Mouse (Mus musculus) CH12.LX (cell line): ENCODE results near the gene Me1.

ENCODE experiments used
- CTCF ChIP-seq, 2 experiments: IDR thresholded peaks in 1 of 2; conservative IDR thresholded peaks in 1 of 2; 2 replicates each; pipeline ENCODE4 v1.5.1; 2011 to 2012; ENCODE audit warnings: low read depth in 2 of 2, low read length in 2 of 2, improper control_type of control experiment in 1 of 2, inconsistent platforms in 1 of 2, mild to moderate bottlenecking in 1 of 2, moderate library complexity in 1 of 2
- E2F4 ChIP-seq: IDR thresholded peaks from 2 replicates; pipeline ENCODE4 v1.6.1; 2011; ENCODE audit warnings: low read depth, low read length, improper control_type of control experiment; ENCODE audit not compliant: insufficient replicate concordance
- EP300 ChIP-seq: IDR thresholded peaks from 2 replicates; pipeline ENCODE4 v1.6.1; 2011; ENCODE audit warnings: low read length, improper control_type of control experiment
- NELFE ChIP-seq: IDR thresholded peaks from 2 replicates; pipeline ENCODE4 v1.6.1; 2011; ENCODE audit warnings: low read depth, low read length, improper control_type of control experiment
- POLR2A ChIP-seq: IDR thresholded peaks from 2 replicates; pipeline ENCODE4 v1.6.1; 2011; ENCODE audit warnings: low read depth, mild to moderate bottlenecking, improper control_type of control experiment, low read length
- USF1 ChIP-seq: IDR thresholded peaks from 2 replicates; pipeline ENCODE4 v1.6.1; 2014; ENCODE audit warnings: low read depth, mild to moderate bottlenecking, inconsistent platforms, low read length, improper control_type of control experiment
- ZNF384 ChIP-seq: IDR thresholded peaks from 2 replicates; pipeline ENCODE4 v1.6.1; 2012; ENCODE audit warnings: low read depth, low read length, improper control_type of control experiment, inconsistent platforms

- TF ChIP-seq POLR2A: no peak
- no peak for TF ChIP-seq CTCF (conservative IDR thresholded peaks at IDR 0.05 in 1 of 2, IDR thresholded peaks at IDR 0.05 in 1 of 2; ENCODE audit: low read depth in 2 of 2, low read length in 2 of 2)
- TF ChIP-seq EP300: no peak
- no peak for TF ChIP-seq USF1
- no peak for TF ChIP-seq NELFE
- TF ChIP-seq ZNF384: no peak
- TF ChIP-seq E2F4: no peak
These were observed 20.3 kb downstream of the Me1 start for GRCm38 (mm10) chr9:86675426-86675825.
